Mouse (Mus musculus) intestine, postnatal 0 days (tissue): Measurements from ENCODE around the gene Abcb8. TPM values are rescaled to one million over a fixed set of nuclear protein-coding genes. Genes with fewer than 3 reads are reported as not detected.

ENCODE experiments used
- ATAC-seq: fragments of 200-750 bp; cut with Nextera tagmentation; 2 replicates; pipeline ENCODE4 v1.8.0; 2017; ENCODE audit warnings: mild to moderate bottlenecking, moderate TSS enrichment, moderate library complexity
- H3K27ac ChIP-seq: fragments of 300-500 bp; sonication (generic); 2 replicates; pipeline ENCODE4 v1.5.1; 2014; ENCODE audit warnings: mild to moderate bottlenecking, low read depth, low read length, moderate library complexity
- H3K27me3 ChIP-seq: fragments of 300-500 bp; sonication (generic); replicated peaks from 2 replicates; pipeline ENCODE4 v1.6.1; 2014; ENCODE audit warnings: low read length, mixed read lengths; ENCODE audit not compliant: control insufficient read depth, insufficient read depth
- H3K36me3 ChIP-seq: fragments of 300-500 bp; sonication (generic); 2 replicates; pipeline ENCODE4 v1.6.1; 2014; ENCODE audit warnings: mild to moderate bottlenecking, moderate library complexity; ENCODE audit not compliant: control insufficient read depth, insufficient read depth
- H3K4me1 ChIP-seq: fragments of 300-500 bp; sonication (generic); replicated peaks from 2 replicates; pipeline ENCODE4 v1.6.1; 2014; ENCODE audit warnings: antibody characterized with exemption, low read length, mixed read lengths; ENCODE audit not compliant: control insufficient read depth, insufficient read depth
- H3K4me2 ChIP-seq: fragments of 300-500 bp; sonication (generic); replicated peaks from 2 replicates; pipeline ENCODE4 v1.6.1; 2014; ENCODE audit warnings: low read depth, mild to moderate bottlenecking, moderate library complexity
- H3K4me3 ChIP-seq: fragments of 300-500 bp; sonication (generic); 2 replicates; pipeline ENCODE4 v1.5.1; 2014; ENCODE audit warnings: low read depth, low read length
- H3K9ac ChIP-seq: fragments of 300-500 bp; sonication (generic); 2 replicates; pipeline ENCODE4 v1.6.1; 2014; ENCODE audit warnings: mild to moderate bottlenecking, low read depth, low read length
- H3K9me3 ChIP-seq: fragments of 300-500 bp; sonication (generic); 2 replicates; pipeline ENCODE4 v1.6.1; 2016; ENCODE audit warnings: mixed run types; ENCODE audit not compliant: control insufficient read depth
- CTCF ChIP-seq: sonication (generic); IDR thresholded peaks from 2 replicates; pipeline ENCODE4 v1.5.1; 2016; ENCODE audit warnings: low read depth, mild to moderate bottlenecking, control low read depth, antibody characterized with exemption, moderate library complexity
- WGBS: fragments of 180-500 bp; shearing (Covaris S2); extraction: QIAGEN DNeasy Blood & Tissue Kit; methylation state at CpG from one replicate; pipeline ENCODE4 v1.1.7; 2014; 5-methylcytosine and 5-hydroxymethylcytosine counted together
- polyA plus RNA-seq: library from polyadenylated mRNA; unstranded; fragments of >200 nt; fragmentation: Nextera tagmentation; extraction: Ambion mirVana; gene quantifications from 2 replicates; pipeline ENCODE4 v1.2.1, GENCODE M21; 2015

Abcb8 gene
- polyA plus RNA-seq, 1 experiment from 2014 or later: 40.4 TPM

GRCm38 (mm10) chr5:24424861-24425411, 31.5 kb downstream of the Abcb8 start:
- Histone ChIP-seq H3K36me3 (peaks cover 21% of the 10 kb centered on the region), H3K27ac (peak overlapping the region; percentile 96), H3K9me3 (no peaks in the 10 kb centered on the region), H3K4me3 (peak overlapping the region; percentile 75), H3K27me3 (no peaks in the 10 kb centered on the region), H3K9ac (peak overlapping the region; percentile 63), H3K4me2 (peak overlapping the region; percentile 84), H3K4me1 (peaks cover 10% of the 10 kb centered on the region)
- peak; percentile 40 for ATAC-seq
- 2% methylated on average over 58 of the region's 60 CpGs for WGBS
- no peak for TF ChIP-seq CTCF

- TF ChIP-seq CTCF: peak; percentile 57
- no peak for ATAC-seq
- Histone ChIP-seq H3K4me2 (peak overlapping the region; percentile 84), H3K9me3 (no peaks in the 10 kb centered on the region), H3K4me1 (peaks cover 10% of the 10 kb centered on the region), H3K27me3 (no peaks in the 10 kb centered on the region), H3K9ac (peak overlapping the region; percentile 63), H3K36me3 (peaks cover 21% of the 10 kb centered on the region), H3K4me3 (peak overlapping the region; percentile 75), H3K27ac (peak overlapping the region; percentile 96)
- under 1% methylated on average over 30 of the region's 30 CpGs for WGBS
These were observed 32.1 kb downstream of the Abcb8 start for GRCm38 (mm10) chr5:24425421-24426036.

GRCm38 (mm10) chr5:24426037-24426432, 32.6 kb downstream of the Abcb8 start:
- ATAC-seq: no peak
- peak overlapping the region; percentile 75 for H3K4me3 ChIP-seq
- peaks cover 10% of the 10 kb centered on the region for H3K4me1 ChIP-seq
- H3K27ac ChIP-seq: peak overlapping the region; percentile 88; the same call in 1 of the 2 replicates
- TF ChIP-seq CTCF: 0 out of 2 replicates have a peak, but pooled peaks have one; percentile 7
- H3K9ac ChIP-seq: peak overlapping the region; percentile 63
- H3K9me3 ChIP-seq: no peaks in the 10 kb centered on the region
- H3K36me3 ChIP-seq: peaks cover 21% of the 10 kb centered on the region
- H3K27me3 ChIP-seq: no peaks in the 10 kb centered on the region
- H3K4me2 ChIP-seq: peak overlapping the region; percentile 84
- WGBS: 2% methylated on average over 10 of the region's 10 CpGs

- Histone ChIP-seq H3K36me3 (peaks cover 24% of the 10 kb centered on the region), H3K4me3 (peak overlapping the region; percentile 75), H3K27ac (peak overlapping the region; percentile 88), H3K4me1 (peaks cover 10% of the 10 kb centered on the region), H3K9ac (peak overlapping the region; percentile 63; the same call in 1 of the 2 replicates), H3K9me3 (no peaks in the 10 kb centered on the region), H3K27me3 (no peaks in the 10 kb centered on the region), H3K4me2 (peak overlapping the region; percentile 84)
- TF ChIP-seq CTCF: no peak
- WGBS: 5% methylated on average over 9 of the region's 9 CpGs
- no peak for ATAC-seq
These were observed 33.3 kb downstream of the Abcb8 start for GRCm38 (mm10) chr5:24426556-24427284.

- H3K27ac ChIP-seq: peak overlapping the region; percentile 88
- H3K4me2 ChIP-seq: peak overlapping the region; percentile 84
- no peaks in the 10 kb centered on the region for H3K27me3 ChIP-seq
- 24% methylated on average over 12 of the region's 12 CpGs for WGBS
- peaks cover 30% of the 10 kb centered on the region for H3K36me3 ChIP-seq
- no peaks in the 10 kb centered on the region for H3K9me3 ChIP-seq
- H3K9ac ChIP-seq: peak overlapping the region; percentile 27; the same call in 1 of the 2 replicates
- peak overlapping the region; percentile 75 for H3K4me3 ChIP-seq
- TF ChIP-seq CTCF: peak; percentile 14; the same call in 1 of the 2 replicates
- peak; percentile 16 for ATAC-seq
- H3K4me1 ChIP-seq: peaks cover 10% of the 10 kb centered on the region
These were observed 33.8 kb downstream of the Abcb8 start for GRCm38 (mm10) chr5:24427285-24427633.

GRCm38 (mm10) chr5:24427981-24428402, 34.5 kb downstream of the Abcb8 start:
- Histone ChIP-seq H3K4me3 (peak overlapping the region; percentile 75), H3K9me3 (no peaks in the 10 kb centered on the region), H3K4me2 (peak overlapping the region; percentile 84), H3K27ac (peak overlapping the region; percentile 88), H3K27me3 (no peaks in the 10 kb centered on the region), H3K36me3 (peaks cover 37% of the 10 kb centered on the region), H3K4me1 (peaks cover 10% of the 10 kb centered on the region), H3K9ac (peak overlapping the region; percentile 54)
- TF ChIP-seq CTCF: no peak
- WGBS: 8% methylated on average over 15 of the region's 15 CpGs
- peak; percentile 60 for ATAC-seq
